Mouse (Mus musculus): ENCODE measurements around the gene Thoc2. TPM values are rescaled to one million over a fixed set of nuclear protein-coding genes. Genes with fewer than 3 reads are reported as not detected.
A peak's percentile ranks its signal among the peaks of the same experiment; 100 is the strongest.

Gene Thoc2
- polyA plus RNA-seq, 1 experiment from 2014 or later, result 67.3 TPM

DNA sequence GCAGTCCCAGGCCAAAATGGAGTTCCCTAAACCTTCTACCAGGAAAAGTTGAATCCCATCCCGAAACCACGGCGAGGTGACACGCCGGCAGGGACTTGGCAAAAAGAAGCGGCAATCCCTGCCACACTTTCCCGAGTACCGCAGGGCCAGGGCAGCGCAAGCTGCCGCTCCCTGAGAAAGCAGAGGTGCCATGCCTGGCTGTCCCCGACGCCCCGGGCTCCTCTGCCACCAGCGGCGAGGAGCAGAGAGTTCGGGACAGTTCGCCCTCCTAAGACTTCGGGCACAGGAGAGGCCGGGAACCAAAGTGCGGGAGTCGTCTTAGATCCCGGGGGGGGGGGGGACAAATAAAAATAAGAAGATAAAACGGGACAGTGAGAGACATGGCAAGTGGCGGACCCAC, 9.5 kb downstream of the Thoc2 start:
- Histone ChIP-seq H3K9ac (ENCODE audit: low read depth, low read length) (peak overlapping the region; percentile 81), H3K4me1 (replicated peaks; ENCODE audit: control insufficient read depth, insufficient read depth, low read length) (no peaks in the 10 kb centered on the region), H3K36me3 (ENCODE audit: control insufficient read depth, insufficient read depth, low read length) (no peaks in the 10 kb centered on the region), H3K27me3 (replicated peaks; ENCODE audit: control insufficient read depth, insufficient read depth, low read length) (no peaks in the 10 kb centered on the region), H3K4me2 (peak overlapping the region; percentile 72), H3K27ac (ENCODE audit: low read depth, low read length) (peak overlapping the region; percentile 64; the same call in 1 of the 2 replicates), H3K9me3 (ENCODE audit: control insufficient read depth, low read length) (no peaks in the 10 kb centered on the region), H3K4me3 (ENCODE audit: low read depth, low read length) (peak overlapping the region; percentile 60)
- ATAC-seq (replicated peaks; ENCODE audit: low FRiP score), result peak; percentile 18; the same call in 1 of the 2 replicates
- WGBS, result 15% methylated on average over 20 of the region's 24 CpGs
- peak; percentile 34 for DNase-seq (ENCODE audit: low spot score)

- Histone ChIP-seq H3K4me3 (ENCODE audit: low read depth, low read length) (peak overlapping the region; percentile 60), H3K36me3 (ENCODE audit: control insufficient read depth, insufficient read depth, low read length) (no peaks in the 10 kb centered on the region), H3K4me2 (peak overlapping the region; percentile 72), H3K27me3 (replicated peaks; ENCODE audit: control insufficient read depth, insufficient read depth, low read length) (no peaks in the 10 kb centered on the region), H3K4me1 (replicated peaks; ENCODE audit: control insufficient read depth, insufficient read depth, low read length) (no peaks in the 10 kb centered on the region), H3K9ac (ENCODE audit: low read depth, low read length) (peak overlapping the region; percentile 81), H3K9me3 (ENCODE audit: control insufficient read depth, low read length) (no peaks in the 10 kb centered on the region), H3K27ac (ENCODE audit: low read depth, low read length) (no peak overlapping the region)
- no peak for DNase-seq (ENCODE audit: low spot score)
- 6% methylated on average over 9 of the region's 9 CpGs for WGBS
- no peak for ATAC-seq (replicated peaks; ENCODE audit: low FRiP score)
Measured at GRCm38 (mm10) chrX:41910471-41910870, 10.0 kb downstream of the Thoc2 start.

- 55% methylated on average over 4 of the region's 4 CpGs for WGBS
- Histone ChIP-seq H3K27ac (ENCODE audit: low read depth, low read length) (no peak overlapping the region), H3K9ac (ENCODE audit: low read depth, low read length) (no peak overlapping the region), H3K4me3 (ENCODE audit: low read depth, low read length) (no peak overlapping the region), H3K27me3 (replicated peaks; ENCODE audit: control insufficient read depth, insufficient read depth, low read length) (no peaks in the 10 kb centered on the region), H3K36me3 (ENCODE audit: control insufficient read depth, insufficient read depth, low read length) (no peaks in the 10 kb centered on the region), H3K4me2 (no peak overlapping the region), H3K9me3 (ENCODE audit: control insufficient read depth, low read length) (no peaks in the 10 kb centered on the region), H3K4me1 (replicated peaks; ENCODE audit: control insufficient read depth, insufficient read depth, low read length) (no peaks in the 10 kb centered on the region)
- ATAC-seq (replicated peaks; ENCODE audit: low FRiP score) (no peak), DNase-seq (ENCODE audit: low spot score) (no peak)
Measured at GRCm38 (mm10) chrX:41884759-41885505, 35.5 kb downstream of the Thoc2 start.

GRCm38 (mm10) chrX:41876581-41876980, 43.9 kb downstream of the Thoc2 start:
- no peaks in the 10 kb centered on the region for H3K27me3 ChIP-seq (replicated peaks; ENCODE audit: control insufficient read depth, insufficient read depth, low read length)
- no peak overlapping the region for H3K4me3 ChIP-seq (ENCODE audit: low read depth, low read length)
- no peak overlapping the region for H3K27ac ChIP-seq (ENCODE audit: low read depth, low read length)
- no peak for DNase-seq (ENCODE audit: low spot score)
- no peak for ATAC-seq (replicated peaks; ENCODE audit: low FRiP score)
- H3K36me3 ChIP-seq (ENCODE audit: control insufficient read depth, insufficient read depth, low read length), result no peaks in the 10 kb centered on the region
- H3K4me1 ChIP-seq (replicated peaks; ENCODE audit: control insufficient read depth, insufficient read depth, low read length), result no peaks in the 10 kb centered on the region
- no peak overlapping the region for H3K4me2 ChIP-seq
- H3K9ac ChIP-seq (ENCODE audit: low read depth, low read length), result no peak overlapping the region
- 89% methylated on average over 2 of the region's 2 CpGs for WGBS
- no peaks in the 10 kb centered on the region for H3K9me3 ChIP-seq (ENCODE audit: control insufficient read depth, low read length)

DNA sequence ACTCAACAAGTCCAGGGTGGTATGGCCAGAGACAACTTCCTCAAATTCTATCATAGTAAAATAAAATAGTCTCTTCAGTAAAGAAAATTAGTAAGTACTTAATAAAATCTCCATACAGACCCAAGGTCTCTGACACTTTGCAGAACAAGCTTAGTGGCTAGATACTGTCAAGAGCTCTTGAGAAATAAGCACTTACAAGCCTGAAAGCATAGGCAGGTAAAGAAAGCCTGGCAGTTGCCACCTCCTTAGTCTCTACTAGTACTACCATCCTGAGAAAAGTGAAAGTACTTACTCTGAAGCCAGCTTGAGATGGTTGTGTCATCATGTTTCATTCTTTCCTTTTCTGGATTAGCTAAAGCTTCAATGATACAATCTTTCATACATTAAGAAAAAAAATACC, 82.7 kb downstream of the Thoc2 start:
- Histone ChIP-seq H3K36me3 (ENCODE audit: control insufficient read depth, insufficient read depth, low read length) (no peaks in the 10 kb centered on the region), H3K4me1 (replicated peaks; ENCODE audit: control insufficient read depth, insufficient read depth, low read length) (no peaks in the 10 kb centered on the region), H3K9ac (ENCODE audit: low read depth, low read length) (no peak overlapping the region), H3K4me3 (ENCODE audit: low read depth, low read length) (no peak overlapping the region), H3K9me3 (ENCODE audit: control insufficient read depth, low read length) (no peaks in the 10 kb centered on the region), H3K27me3 (replicated peaks; ENCODE audit: control insufficient read depth, insufficient read depth, low read length) (no peaks in the 10 kb centered on the region), H3K27ac (ENCODE audit: low read depth, low read length) (no peak overlapping the region), H3K4me2 (no peak overlapping the region)
- DNase-seq (ENCODE audit: low spot score), result no peak
- no peak for ATAC-seq (replicated peaks; ENCODE audit: low FRiP score)

- H3K4me1 ChIP-seq (replicated peaks; ENCODE audit: control insufficient read depth, insufficient read depth, low read length), result no peaks in the 10 kb centered on the region
- DNase-seq (ENCODE audit: low spot score), result no peak
- H3K9me3 ChIP-seq (ENCODE audit: control insufficient read depth, low read length), result no peaks in the 10 kb centered on the region
- no peak overlapping the region for H3K27ac ChIP-seq (ENCODE audit: low read depth, low read length)
- no peak overlapping the region for H3K9ac ChIP-seq (ENCODE audit: low read depth, low read length)
- H3K4me3 ChIP-seq (ENCODE audit: low read depth, low read length), result no peak overlapping the region
- H3K4me2 ChIP-seq, result no peak overlapping the region
- no peaks in the 10 kb centered on the region for H3K36me3 ChIP-seq (ENCODE audit: control insufficient read depth, insufficient read depth, low read length)
- H3K27me3 ChIP-seq (replicated peaks; ENCODE audit: control insufficient read depth, insufficient read depth, low read length), result no peaks in the 10 kb centered on the region
- ATAC-seq (replicated peaks; ENCODE audit: low FRiP score), result no peak
Measured at GRCm38 (mm10) chrX:41805592-41805991, 114.9 kb downstream of the Thoc2 start.

- WGBS, result 86% methylated on average over 6 of the region's 6 CpGs
Measured at GRCm38 (mm10) chrX:41793303-41793702, 127.2 kb downstream of the Thoc2 start.

More at GRCm38 (mm10) chrX:41793303-41793702, 127.2 kb downstream of the Thoc2 start:
- Histone ChIP-seq H3K9ac (ENCODE audit: low read depth, low read length) (no peak overlapping the region), H3K27me3 (replicated peaks; ENCODE audit: control insufficient read depth, insufficient read depth, low read length) (no peaks in the 10 kb centered on the region), H3K9me3 (ENCODE audit: control insufficient read depth, low read length) (no peaks in the 10 kb centered on the region), H3K36me3 (ENCODE audit: control insufficient read depth, insufficient read depth, low read length) (no peaks in the 10 kb centered on the region; the same call in 1 of the 2 replicates), H3K4me1 (replicated peaks; ENCODE audit: control insufficient read depth, insufficient read depth, low read length) (no peaks in the 10 kb centered on the region), H3K4me2 (no peak overlapping the region), H3K27ac (ENCODE audit: low read depth, low read length) (no peak overlapping the region), H3K4me3 (ENCODE audit: low read depth, low read length) (no peak overlapping the region)
- no peak for ATAC-seq (replicated peaks; ENCODE audit: low FRiP score)
- no peak for DNase-seq (ENCODE audit: low spot score)

Small RNA genes within 50 kb of the gene (microRNA-seq; reads per million reads assigned to microRNA genes)
- not detected for gene Gm44490 (ENCODE audit: borderline number of aligned reads)

Other genes with a start within 250 kb of the Thoc2 start
- gene Xiap, start 139.0 kb upstream of the Thoc2 start, polyA plus RNA-seq (2014; fragmentation: Nextera tagmentation; extraction: Ambion mirVana), result 12.9 and 14.1 TPM in 2 replicates
- gene Stag2, start 228.6 kb upstream of the Thoc2 start, polyA plus RNA-seq (2014; fragmentation: Nextera tagmentation; extraction: Ambion mirVana), result 56.9 and 65.9 TPM in 2 replicates